Mouse (Mus musculus): ENCODE measurements around the gene Rrp1. TPM values are rescaled to one million over a fixed set of nuclear protein-coding genes. Genes with fewer than 3 reads are reported as not detected.

The Rrp1 gene
- total and polyA plus RNA-seq, 3 experiments, result 273 to 417 TPM; not detected in 1

- no peak overlapping the region for H3K27ac ChIP-seq (ENCODE audit: control insufficient read depth, low read depth, low read length)
- peaks cover 5% of the 10 kb centered on the region for H3K79me2 ChIP-seq (ENCODE audit: control insufficient read depth, insufficient read depth, low read length, poor library complexity)
- H3K9me3 ChIP-seq (replicated peaks; ENCODE audit: insufficient read depth, low read length), result no peaks in the 10 kb centered on the region
- 0 out of 2 replicates have a peak, but pooled peaks have one; percentile 39 for TF ChIP-seq GATA1 (IDR thresholded peaks at IDR 0.05; ENCODE audit: low read depth, low read length)
- peak; percentile 76 for TF ChIP-seq RCOR1 (IDR thresholded peaks at IDR 0.05; ENCODE audit: low read depth, low read length)
- TF ChIP-seq ZNF384 (IDR thresholded peaks at IDR 0.05; ENCODE audit: low read depth, low read length), result no peak
- TF ChIP-seq TAL1 (IDR thresholded peaks at IDR 0.05; ENCODE audit: low read length), result peak; percentile 36; the same call in 1 of the 2 replicates
- TF ChIP-seq TCF12 (IDR thresholded peaks at IDR 0.05; ENCODE audit: low read depth, low read length), result peak; percentile 62
- peak; percentile 38 to 69 for TF ChIP-seq EP300 (IDR thresholded peaks at IDR 0.05; ENCODE audit: low read depth in 1 of 2, low read length in 2 of 2)
- TF ChIP-seq ZMIZ1 (IDR thresholded peaks at IDR 0.05; ENCODE audit: low read depth, low read length), result no peak
- no peak overlapping the region for H3K9ac ChIP-seq (ENCODE audit: control insufficient read depth, low read depth, low read length, poor library complexity, severe bottlenecking)
- H3K36me3 ChIP-seq (ENCODE audit: control insufficient read depth in 1 of 2, insufficient read depth in 2 of 2, low read length in 2 of 2), result no peaks in the 10 kb centered on the region
- peaks cover 0 to 5% of the 10 kb centered on the region in 2 experiments; a peak in 1 of 4 replicates for H3K4me1 ChIP-seq (ENCODE audit: control insufficient read depth in 1 of 2, insufficient read depth in 2 of 2, low read length in 2 of 2)
- H3K27me3 ChIP-seq (ENCODE audit: control insufficient read depth in 1 of 2, insufficient read depth in 2 of 2, low read length in 2 of 2), result no peaks in the 10 kb centered on the region
- DNase-seq (ENCODE audit: low read depth, low spot score), result peak; percentile 48
- H3K4me3 ChIP-seq (ENCODE audit: control insufficient read depth in 1 of 2, insufficient read depth in 1 of 2, low read depth in 2 of 2, low read length in 2 of 2), result no peak overlapping the region
Observed at GRCm38 (mm10) chr10:78429776-78430175, 16.9 kb upstream of the Rrp1 start.

GRCm38 (mm10) chr10:78429180-78429579 is 16.3 kb upstream of the Rrp1 start:
- Histone ChIP-seq H3K27me3 (ENCODE audit: control insufficient read depth in 1 of 2, insufficient read depth in 2 of 2, low read length in 2 of 2) (no peaks in the 10 kb centered on the region), H3K4me1 (ENCODE audit: control insufficient read depth in 1 of 2, insufficient read depth in 2 of 2, low read length in 2 of 2) (peaks cover 0 to 5% of the 10 kb centered on the region in 2 experiments; a peak in 1 of 4 replicates), H3K9me3 (replicated peaks; ENCODE audit: insufficient read depth, low read length) (no peaks in the 10 kb centered on the region), H3K27ac (ENCODE audit: control insufficient read depth, low read depth, low read length) (no peak overlapping the region), H3K4me3 (ENCODE audit: control insufficient read depth in 1 of 2, insufficient read depth in 1 of 2, low read depth in 2 of 2, low read length in 2 of 2) (no peak overlapping the region), H3K36me3 (ENCODE audit: control insufficient read depth in 1 of 2, insufficient read depth in 2 of 2, low read length in 2 of 2) (no peaks in the 10 kb centered on the region), H3K79me2 (ENCODE audit: control insufficient read depth, insufficient read depth, low read length, poor library complexity) (peaks cover 5% of the 10 kb centered on the region), H3K9ac (ENCODE audit: control insufficient read depth, low read depth, low read length, poor library complexity, severe bottlenecking) (no peak overlapping the region)
- no peak for TF ChIP-seq CHD2 (IDR thresholded peaks at IDR 0.05; ENCODE audit: low read length)
- no peak for TF ChIP-seq ZNF384 (IDR thresholded peaks at IDR 0.05; ENCODE audit: low read depth, low read length)
- no peak for DNase-seq (ENCODE audit: low read depth, low spot score)

GRCm38 (mm10) chr10:78428070-78428469 is 15.2 kb upstream of the Rrp1 start:
- Histone ChIP-seq H3K4me3 (ENCODE audit: control insufficient read depth in 1 of 2, insufficient read depth in 1 of 2, low read depth in 2 of 2, low read length in 2 of 2) (no peak overlapping the region), H3K27me3 (ENCODE audit: control insufficient read depth in 1 of 2, insufficient read depth in 2 of 2, low read length in 2 of 2) (no peaks in the 10 kb centered on the region), H3K27ac (ENCODE audit: control insufficient read depth, low read depth, low read length) (no peak overlapping the region), H3K9me3 (replicated peaks; ENCODE audit: insufficient read depth, low read length) (no peaks in the 10 kb centered on the region), H3K36me3 (ENCODE audit: control insufficient read depth in 1 of 2, insufficient read depth in 2 of 2, low read length in 2 of 2) (no peaks in the 10 kb centered on the region), H3K4me1 (ENCODE audit: control insufficient read depth in 1 of 2, insufficient read depth in 2 of 2, low read length in 2 of 2) (peaks cover 0 to 5% of the 10 kb centered on the region in 2 experiments; a peak in 1 of 4 replicates), H3K79me2 (ENCODE audit: control insufficient read depth, insufficient read depth, low read length, poor library complexity) (peaks cover 5% of the 10 kb centered on the region), H3K9ac (ENCODE audit: control insufficient read depth, low read depth, low read length, poor library complexity, severe bottlenecking) (no peak overlapping the region)
- TF ChIP-seq ZC3H11A (IDR thresholded peaks at IDR 0.05; ENCODE audit: low read depth, low read length) (no peak), EP300 (IDR thresholded peaks at IDR 0.05; ENCODE audit: low read depth in 1 of 2, low read length in 2 of 2) (no peak), KAT2A (conservative IDR thresholded peaks at IDR 0.05; ENCODE audit: low read depth, low read length) (no peak), ZKSCAN1 (IDR thresholded peaks at IDR 0.05; ENCODE audit: low read depth, low read length) (no peak), TCF12 (IDR thresholded peaks at IDR 0.05; ENCODE audit: low read depth, low read length) (no peak)
- no peak for DNase-seq (ENCODE audit: low read depth, low spot score)
